Mouse (Mus musculus) heart, adult 8-10 months (tissue): ENCODE measurements around the gene Acot9. TPM values are rescaled to one million over a fixed set of nuclear protein-coding genes. Genes with fewer than 3 reads are reported as not detected.

Experiments
- DNase-seq: peaks from one replicate; pipeline ENCODE4 v3.0.0; 2022; ENCODE audit warnings: low spot score
- total RNA-seq, 4 experiments: library from RNA; stranded (reverse); gene quantifications; 2 replicates each; pipeline ENCODE4 v1.2.4; 2022

Gene Acot9
- 10 to 100 TPM; 21.6 to 26.9 (median 24.6) TPM for total RNA-seq

GRCm38 (mm10) chrX:155262235-155262914 is at the start of gene Acot9:
Gene Acot9, plus strand, starts transcription at chrX:155262443.
- peak; percentile 88 for DNase-seq

- no peak for DNase-seq
Measured at GRCm38 (mm10) chrX:155214291-155215136, 47.7 kb upstream of the Acot9 start.

GRCm38 (mm10) chrX:155215501-155216248 is 46.6 kb upstream of the Acot9 start:
- DNase-seq: no peak

- peak; percentile 92 for DNase-seq
Measured at GRCm38 (mm10) chrX:155216271-155216670, 46.0 kb upstream of the Acot9 start, which contains the start of gene Sat1. Gene Sat1, minus strand, starts transcription at chrX:155216449.

- DNase-seq: no peak
Measured at GRCm38 (mm10) chrX:155218277-155218676, 44.0 kb upstream of the Acot9 start.

GRCm38 (mm10) chrX:155256856-155257255 is 5.4 kb upstream of the Acot9 start:
- no peak for DNase-seq

GRCm38 (mm10) chrX:155262915-155263252 is 641 bp downstream of the Acot9 start:
- DNase-seq: no peak

GRCm38 (mm10) chrX:155278483-155278882 is 16.2 kb downstream of the Acot9 start:
- no peak for DNase-seq

- DNase-seq: no peak
Measured at GRCm38 (mm10) chrX:155280427-155281044, 18.3 kb downstream of the Acot9 start.

GRCm38 (mm10) chrX:155306390-155306789 is 44.1 kb downstream of the Acot9 start:
- DNase-seq: no peak

- peak; percentile 21 for DNase-seq
Measured at GRCm38 (mm10) chrX:155318005-155318404, 55.8 kb downstream of the Acot9 start.

- DNase-seq: no peak
Measured at GRCm38 (mm10) chrX:155337567-155337904, 75.3 kb downstream of the Acot9 start.

- DNase-seq: peak; percentile 80
Measured at GRCm38 (mm10) chrX:155337905-155338721, 75.9 kb downstream of the Acot9 start.

- DNase-seq: no peak
Measured at GRCm38 (mm10) chrX:155340654-155341053, 78.4 kb downstream of the Acot9 start, which contains the start of gene Prdx4. Gene Prdx4, minus strand, starts transcription at chrX:155340754.

- no peak for DNase-seq
Measured at GRCm38 (mm10) chrX:155346249-155346648, 84.0 kb downstream of the Acot9 start.

Other genes with a start within 250 kb of the Acot9 start
- gene Magea5, start 199.3 kb upstream of the Acot9 start, total RNA-seq: not detected
- gene Magea1, start 172.7 kb upstream of the Acot9 start, total RNA-seq: not detected
- gene Magea2, start 168.8 kb upstream of the Acot9 start, total RNA-seq: not detected
- gene Cldn34b2, start 134.0 kb upstream of the Acot9 start, total RNA-seq: not detected
- 10 to 100 TPM; 20.5 to 45.5 (median 27.4) TPM for gene Sat1, start 46.0 kb upstream of the Acot9 start, total RNA-seq
- 10 to 100 TPM; 20.8 to 29.0 (median 25.3) TPM for gene Prdx4, start 78.3 kb downstream of the Acot9 start, total RNA-seq